Mouse (Mus musculus) cerebellum, adult 2 months (tissue): Measurements from ENCODE around the gene Rnf144a.

ENCODE experiments used
- CTCF ChIP-seq: fragments of 200-500 bp; IDR thresholded peaks from 2 replicates; pipeline ENCODE4 v1.5.1; 2011; ENCODE audit warnings: low read depth, mild to moderate bottlenecking, control low read depth, low read length, moderate library complexity, borderline replicate concordance; ENCODE audit not compliant: insufficient read depth
- POLR2A ChIP-seq: fragments of 200-500 bp; IDR thresholded peaks from 2 replicates; pipeline ENCODE4 v1.6.1; 2011; ENCODE audit warnings: low read length, control low read depth, borderline replicate concordance; ENCODE audit not compliant: insufficient read depth

- TF ChIP-seq CTCF (no peak), POLR2A (no peak)
Observed at GRCm38 (mm10) chr12:26449483-26449882, 34.4 kb upstream of the Rnf144a start.
